Mouse (Mus musculus) T-cell, adult 2 months (primary cell): ENCODE results near the gene Zic2.
"Not testable (repeated sequence)": the region's sequence is repeated elsewhere in the genome, so short reads cannot be mapped to it uniquely, and the experiment has no call there.

Experiments
- DNase-seq: peaks from one replicate; pipeline ENCODE4 v3.0.0; 2022; ENCODE audit warnings: low spot score

Zic2 gene

DNA sequence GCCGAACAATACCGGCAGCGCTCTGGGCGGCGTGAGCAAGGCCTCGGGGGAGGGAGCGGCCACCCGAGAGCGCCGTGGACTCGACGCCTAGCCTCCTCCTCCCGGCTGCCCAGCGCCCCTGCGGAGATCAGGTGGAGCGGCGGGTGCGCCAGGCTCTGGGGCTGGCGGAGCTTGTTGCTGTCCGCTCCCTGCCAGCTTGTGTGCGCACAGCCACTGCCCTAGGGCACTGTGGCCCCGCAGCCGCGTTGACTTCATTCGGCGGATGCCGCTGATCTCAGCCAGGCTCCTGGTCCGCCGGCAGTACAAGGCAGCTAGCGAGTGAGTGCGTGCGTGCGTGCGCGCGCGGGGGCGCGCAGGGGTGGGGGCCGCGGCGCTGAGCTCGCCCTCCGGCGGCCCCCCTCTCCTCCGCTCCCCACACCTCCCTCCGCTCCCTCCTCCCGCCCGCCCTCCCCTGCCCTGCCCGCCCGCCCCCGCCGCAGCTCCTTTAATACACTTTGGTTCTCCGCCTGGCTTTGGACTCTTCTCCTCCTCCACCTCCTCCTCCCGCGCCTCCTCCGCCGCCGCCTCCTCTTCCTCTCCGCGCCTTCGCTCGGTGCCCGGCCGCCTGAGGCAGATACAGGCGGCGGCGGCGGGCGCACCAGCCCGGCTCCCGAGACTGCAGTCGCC lies at the start of gene Zic2:
Gene Zic2 (plus strand): TSS at position 545 of the 666 bp plus-strand sequence.
- DNase-seq: no peak

DNA sequence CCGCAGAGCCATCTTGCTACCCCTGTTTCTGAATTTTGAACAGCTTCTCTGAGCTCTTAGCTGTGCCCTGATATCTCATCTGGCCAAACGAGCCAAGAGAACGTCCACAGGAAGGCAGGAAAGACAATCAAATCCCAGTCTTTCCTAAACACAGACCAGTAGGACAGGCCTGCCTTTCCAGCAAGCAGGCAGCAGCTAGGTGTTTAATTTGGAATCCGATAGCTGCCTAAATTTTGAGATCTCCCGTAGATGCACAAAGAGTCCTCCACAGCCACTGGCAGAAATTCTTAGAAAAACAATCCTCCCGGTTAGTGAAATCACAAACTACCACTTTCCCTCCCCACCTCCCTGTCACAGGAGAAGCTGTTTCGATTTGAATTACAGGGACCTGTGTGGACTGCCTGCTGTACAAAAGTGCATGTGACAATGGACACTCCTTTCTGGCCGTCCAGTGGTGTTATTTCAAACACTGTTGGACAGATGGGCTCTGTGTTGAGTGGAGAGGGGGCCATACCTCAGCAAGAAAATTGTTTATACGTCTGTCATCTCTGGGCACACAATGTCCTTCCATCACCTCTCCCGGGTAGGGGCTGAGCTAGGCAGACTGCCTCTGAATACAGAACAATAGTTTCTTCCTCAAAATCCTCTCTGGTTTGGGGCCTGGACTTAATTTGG lies 48.6 kb upstream of the Zic2 start:
- DNase-seq: no peak

DNA sequence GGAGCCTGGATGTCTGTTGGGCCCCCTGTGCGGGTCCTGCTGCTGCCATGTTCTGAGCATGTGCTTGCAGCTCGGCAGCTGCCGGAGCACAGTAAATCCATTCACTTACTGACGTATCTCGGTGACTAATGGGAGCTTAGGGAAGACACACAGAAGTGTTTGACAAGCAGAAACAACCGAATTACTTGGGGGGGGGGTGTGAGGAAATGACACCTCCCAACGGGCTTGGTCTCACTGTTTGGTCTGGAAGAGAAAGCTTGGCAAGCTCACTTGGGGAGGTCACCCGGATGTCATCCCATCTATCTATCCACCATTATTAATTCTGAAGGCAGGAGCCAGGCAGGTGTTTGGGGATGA lies 48.1 kb upstream of the Zic2 start:
- DNase-seq: no peak

DNA sequence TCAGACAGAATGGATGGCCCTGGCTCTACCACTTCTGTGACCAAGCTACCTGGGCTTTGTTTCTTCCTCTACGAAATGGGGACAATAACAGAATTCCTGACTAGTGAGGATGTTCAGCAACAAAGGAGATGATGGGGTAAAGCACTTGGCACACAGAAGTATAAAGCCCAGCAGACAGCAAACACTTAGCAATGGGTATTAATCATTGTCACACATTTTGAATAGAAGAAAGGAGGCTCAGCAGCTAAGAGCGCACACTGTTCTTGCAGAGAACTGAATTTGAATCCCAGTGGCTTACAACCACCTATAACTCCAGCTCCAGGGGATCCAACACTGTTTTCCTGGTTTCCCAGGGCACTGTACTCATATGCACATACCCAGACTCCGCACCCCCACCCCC lies 47.6 kb upstream of the Zic2 start:
- no peak for DNase-seq

DNA sequence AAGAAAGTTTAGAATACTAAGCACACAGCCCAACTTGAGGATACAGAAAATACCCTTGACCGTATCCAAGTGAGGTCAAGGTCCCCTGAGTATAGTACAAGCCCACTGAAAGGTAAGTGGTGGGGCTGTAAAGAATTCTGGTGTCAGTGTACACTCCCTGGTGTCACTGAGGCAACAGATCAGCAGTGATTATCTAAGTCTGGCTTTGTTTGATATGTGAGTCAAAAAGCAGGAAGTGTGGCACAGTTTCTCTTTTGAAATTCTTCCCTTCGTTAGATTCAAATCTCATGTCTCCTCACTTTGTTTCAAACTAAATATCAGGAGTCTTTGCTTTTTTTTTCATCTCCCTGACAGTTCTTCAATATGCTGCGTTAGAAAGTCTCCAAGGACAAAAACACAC lies 42.7 kb upstream of the Zic2 start:
- DNase-seq: no peak

DNA sequence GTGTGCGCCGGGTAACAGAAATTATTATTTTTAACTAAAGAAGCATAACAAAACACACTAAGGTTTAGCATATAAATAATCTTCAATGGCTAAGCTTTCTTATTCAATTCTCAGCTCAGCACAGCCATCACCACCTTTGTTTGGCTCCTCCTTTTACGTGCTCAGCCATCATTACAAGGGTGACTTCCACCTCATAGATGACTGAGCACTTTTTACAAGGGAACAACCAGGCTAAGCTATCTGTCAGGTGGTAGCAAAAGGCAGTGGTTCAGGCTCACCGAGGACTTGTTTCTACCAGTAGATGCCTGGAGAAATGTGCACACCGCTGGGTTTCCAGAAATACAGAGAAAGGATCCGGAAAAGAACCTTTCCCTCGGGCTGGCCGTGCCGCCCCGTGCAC lies 41.2 kb upstream of the Zic2 start:
- DNase-seq: no peak

DNA sequence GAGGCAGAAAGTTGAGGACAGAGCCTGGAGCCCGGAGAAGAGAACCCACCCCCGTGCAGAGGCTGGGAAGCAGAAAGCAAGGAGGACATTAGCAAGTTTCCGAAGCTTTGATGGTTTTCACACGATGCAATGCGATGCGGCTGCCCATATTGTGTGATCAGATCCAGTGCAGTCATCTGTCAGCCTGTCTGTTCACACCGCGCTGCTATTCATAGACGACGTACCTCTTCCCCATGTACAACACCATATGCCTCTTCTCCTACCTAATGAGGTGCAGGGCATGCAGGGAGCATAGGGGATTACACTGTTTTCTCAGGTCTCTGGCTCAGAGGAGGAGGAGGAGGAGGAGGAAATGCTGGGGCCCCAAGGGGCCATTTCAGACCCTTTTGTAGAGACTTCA lies 38.4 kb upstream of the Zic2 start:
- no peak for DNase-seq

DNA sequence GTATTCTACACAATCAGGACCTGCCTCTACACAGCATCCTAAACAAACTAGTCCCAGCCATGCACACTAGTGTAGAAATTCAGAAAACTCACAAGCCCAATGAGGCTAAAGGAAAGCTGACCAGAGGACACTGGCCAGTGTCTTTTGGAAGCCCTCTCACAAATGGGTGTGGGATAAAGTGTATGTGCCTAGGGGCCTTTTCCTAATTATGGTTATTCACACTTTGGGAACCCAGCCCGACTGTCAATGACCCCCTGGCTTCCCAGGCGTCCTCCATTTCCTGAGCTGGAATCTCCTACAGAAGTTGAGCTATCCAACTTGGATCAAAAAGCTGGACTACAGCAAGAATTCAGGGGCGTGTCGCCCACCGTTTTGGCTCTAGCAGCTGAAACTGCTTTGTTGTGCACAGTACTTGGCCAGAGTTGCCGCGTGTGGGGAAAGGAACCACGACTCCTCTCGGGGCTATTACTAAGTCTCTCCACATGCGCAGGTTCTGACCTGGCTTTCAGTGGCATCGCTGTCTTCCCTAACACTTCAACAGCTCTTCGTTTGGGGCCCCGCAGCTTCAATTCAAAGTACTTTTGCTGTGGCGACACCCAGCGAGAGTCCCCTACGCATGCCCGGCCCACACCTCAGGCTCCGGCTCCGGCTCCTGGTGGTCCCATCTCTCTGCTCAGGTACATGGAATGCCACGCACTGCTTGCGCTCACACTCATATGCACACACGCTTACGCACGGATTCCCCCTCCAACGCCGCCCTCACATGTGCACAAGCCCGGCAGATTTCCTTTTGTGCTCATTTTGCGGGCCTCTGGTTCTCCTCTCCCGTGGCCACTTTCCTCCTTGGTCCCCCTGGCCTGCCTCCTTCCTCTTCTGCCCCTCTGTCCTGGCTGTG lies 25.4 kb upstream of the Zic2 start:
- DNase-seq: no peak

DNA sequence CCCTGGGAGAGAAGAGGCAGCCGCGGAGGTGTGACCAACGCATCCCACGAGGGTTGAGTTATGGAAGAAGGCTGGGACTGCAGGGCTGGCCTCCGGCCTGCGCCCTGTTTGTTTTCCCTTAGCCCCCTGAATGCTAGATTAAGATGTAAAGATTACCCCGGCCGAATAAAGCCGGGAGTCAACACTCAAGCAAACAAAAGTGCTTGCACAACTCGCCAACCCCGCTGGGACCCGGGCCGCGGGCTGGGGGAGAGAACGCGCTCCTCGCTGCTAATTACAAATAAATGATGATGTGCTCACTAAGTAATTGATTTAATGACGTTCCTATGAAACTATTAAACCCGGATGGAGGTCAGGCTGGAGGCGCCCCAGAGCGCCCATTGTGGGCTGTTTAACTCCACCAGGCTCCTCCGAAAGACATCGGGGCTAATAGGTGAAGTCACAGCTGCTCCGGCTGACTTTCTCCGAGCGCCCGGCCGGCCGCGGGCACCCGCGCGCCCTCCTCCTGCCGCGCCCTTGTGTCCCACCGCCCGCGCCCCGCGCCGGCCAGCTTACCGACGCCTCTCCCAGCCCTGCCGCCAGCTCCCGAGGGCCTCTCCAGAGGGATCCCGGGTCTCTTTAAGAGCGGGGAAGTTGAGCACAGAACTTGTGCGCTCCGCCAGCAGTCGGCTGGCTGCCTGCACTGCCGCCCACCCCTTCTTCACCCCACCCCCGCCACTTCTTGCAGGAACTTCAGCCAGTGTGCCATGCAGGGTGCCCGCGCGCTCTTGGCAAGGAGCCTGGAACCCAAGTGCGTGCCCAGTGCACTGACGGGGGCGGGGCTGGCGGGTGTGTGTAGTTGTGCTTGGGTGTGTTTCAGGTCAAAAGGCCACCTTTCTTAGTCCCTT lies 24.5 kb upstream of the Zic2 start, which contains the start of gene Gm5089:
Gene Gm5089 (minus strand): TSS at position 620 of the 887 bp plus-strand sequence.
- no peak for DNase-seq

DNA sequence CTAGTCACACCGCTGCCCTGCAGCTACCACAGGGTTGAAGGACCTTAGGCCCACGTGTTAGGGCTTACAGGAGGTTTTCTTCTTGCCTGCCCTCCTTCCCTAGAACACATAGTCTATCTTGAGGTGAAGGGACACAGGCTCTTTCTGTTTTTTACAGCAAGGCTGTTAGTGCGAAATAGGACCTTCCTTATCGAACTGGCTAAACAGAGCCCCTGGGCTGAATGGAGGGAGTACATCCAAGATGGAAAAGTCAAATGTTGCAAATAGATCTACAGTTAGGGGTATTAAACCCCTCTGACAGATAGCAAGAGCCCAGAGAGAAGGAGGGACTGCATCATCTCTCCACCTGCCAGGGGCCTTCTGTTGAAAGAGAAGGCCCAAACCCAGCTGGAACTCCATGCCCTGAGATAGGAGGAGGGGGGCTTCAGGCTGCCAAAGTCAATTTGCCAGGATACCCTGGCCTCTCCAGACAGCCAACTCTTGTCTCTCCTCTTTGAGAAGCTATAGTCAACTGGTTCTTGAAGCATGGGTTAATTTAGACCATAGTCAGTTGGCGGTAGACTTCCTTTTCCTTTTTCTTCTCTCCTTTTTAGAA lies 23.6 kb upstream of the Zic2 start:
- no peak for DNase-seq

DNA sequence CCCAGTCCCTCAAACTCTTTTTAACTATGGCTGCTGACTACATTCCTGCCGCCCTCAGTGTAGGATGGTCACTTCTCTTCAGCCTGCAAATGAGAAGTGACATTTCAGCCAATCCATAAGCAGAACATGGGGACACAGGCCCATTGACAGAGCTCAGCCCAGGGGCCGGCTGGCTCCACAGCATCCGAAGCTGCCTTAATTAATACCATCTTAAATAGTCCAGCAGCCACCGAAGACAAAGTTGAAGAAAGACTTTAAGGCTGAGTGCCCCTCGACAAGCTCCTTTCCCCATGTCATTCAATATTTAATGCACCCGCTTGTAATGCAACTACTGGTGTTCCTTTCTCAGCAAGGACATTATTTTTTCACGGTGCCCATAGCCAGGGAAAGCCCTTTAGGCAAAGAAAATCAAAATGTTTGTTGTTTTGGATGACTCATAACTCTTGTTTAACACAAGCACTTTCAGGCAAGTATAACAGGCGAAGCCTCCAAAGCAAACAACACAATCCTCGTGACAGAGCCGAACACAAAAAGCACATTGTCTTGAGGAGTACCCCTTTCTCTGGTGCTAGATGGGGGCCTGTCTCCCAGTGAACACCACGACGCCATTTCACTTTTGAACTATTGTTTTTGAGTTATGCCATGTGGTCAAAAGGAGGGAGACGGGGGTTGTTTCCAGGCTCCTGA lies 22.4 kb upstream of the Zic2 start:
- DNase-seq: no peak

DNA sequence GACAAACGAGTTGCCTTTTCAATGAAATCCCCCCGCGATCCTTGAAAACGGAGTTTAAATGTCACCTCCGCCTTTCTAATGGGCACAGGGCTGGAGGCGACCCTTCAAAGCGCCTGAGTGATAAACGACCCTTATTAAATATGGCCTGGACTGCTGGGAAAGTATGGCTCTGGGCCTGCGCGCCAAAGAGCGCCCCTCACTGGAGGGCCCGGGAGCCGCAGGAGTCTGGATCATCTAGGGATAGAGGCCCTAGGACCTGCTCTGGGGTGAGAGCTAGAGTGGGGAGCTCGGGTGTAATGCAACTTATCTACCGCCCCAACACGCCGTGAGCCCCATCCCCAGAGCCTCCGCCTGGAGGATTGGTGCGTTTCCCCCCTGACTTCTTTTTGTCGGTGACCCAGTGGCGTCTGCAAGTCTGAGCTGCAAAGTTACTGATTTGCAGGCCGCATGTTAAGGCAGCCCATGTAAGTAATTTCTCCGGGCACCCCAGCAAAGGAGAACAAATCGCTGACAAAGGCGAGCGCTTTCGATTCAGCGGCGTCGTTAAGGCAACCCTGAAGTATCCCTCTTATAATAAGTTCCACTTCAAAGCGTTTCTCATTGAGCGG lies 21.7 kb upstream of the Zic2 start:
- DNase-seq: no peak

DNA sequence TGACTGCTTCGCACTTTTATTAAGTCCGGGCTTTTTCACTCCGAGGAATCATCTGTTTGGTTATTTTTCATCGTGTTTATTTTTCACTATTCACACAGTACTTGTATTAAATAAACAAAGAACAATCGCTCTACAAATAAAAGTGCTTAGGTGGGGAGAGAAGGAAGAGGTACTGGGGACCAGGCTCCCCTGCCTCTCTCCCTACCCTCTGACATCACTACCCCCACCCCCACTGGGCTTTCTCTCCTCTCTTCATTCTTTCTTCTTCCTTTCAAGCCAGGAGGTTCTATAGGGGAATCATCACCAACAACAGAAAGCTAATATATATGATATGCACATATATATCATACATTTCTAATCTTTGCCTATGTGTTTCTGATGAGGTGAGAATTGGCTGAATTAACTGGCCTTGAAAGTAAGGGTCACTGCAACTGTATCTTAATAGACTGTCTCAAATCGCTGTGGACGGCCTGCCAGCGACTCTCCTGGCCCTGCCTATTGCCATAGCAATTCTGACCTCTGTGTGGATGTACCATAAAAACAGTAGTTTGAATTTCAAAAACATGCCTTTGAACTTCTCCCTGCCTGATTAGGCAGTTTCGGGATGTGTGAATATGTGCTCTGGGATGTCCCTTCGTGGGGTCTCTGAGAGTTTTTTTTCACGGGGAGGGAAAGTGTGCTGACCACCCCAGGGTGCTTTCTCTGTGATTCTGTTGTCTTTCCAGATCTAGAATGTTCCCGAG lies 21.1 kb upstream of the Zic2 start:
- no peak for DNase-seq

DNA sequence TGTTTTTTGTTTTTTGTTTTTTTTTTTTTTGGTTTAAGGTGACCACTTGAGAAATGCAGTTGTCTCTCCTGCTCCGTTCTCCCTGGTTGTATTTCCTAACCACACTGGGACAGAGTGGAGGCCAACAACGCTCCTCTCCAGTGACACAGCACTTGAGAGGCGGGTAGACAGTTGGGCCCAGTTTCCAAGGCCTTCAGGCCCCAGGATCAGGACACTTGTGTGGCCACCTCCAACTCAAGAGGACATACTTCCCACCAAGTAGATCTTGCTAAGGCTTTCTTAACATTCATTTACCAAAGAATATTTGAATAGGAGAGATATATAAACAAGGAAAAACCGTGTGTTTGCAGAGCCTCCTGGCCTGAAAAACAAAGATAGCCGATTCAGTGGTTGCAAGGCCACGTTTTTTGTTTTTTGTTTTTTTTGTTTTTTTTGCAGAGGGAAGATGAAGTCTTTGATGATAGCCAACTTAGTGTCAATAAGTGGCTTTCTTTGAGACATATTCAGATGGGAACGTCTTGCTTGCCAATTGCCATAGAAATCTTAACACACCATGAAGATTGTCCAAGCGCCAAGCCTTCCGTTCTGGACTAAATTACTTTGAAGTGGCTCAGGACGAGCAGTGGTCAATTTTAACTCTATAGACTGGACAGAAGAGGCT lies 20.2 kb upstream of the Zic2 start:
- no peak for DNase-seq

DNA sequence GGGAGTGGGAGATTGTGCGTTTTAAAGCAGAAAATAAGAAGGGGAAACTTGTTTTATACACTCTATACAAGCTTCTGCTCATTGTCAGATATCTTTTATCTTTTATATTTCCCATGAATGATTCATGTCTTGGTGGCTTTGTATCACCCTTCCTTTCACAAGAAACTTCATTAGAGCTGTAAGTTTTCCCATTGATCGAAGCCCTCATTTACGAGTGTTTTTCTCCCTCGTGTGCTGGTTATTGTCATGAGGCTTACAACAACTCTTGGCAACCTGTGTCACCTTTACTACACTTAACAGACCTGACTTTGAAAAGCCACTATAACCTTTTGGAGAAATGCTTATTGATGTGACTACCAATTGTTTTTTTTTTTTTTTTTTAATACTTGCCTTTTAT lies 19.7 kb upstream of the Zic2 start:
- DNase-seq: no peak

DNA sequence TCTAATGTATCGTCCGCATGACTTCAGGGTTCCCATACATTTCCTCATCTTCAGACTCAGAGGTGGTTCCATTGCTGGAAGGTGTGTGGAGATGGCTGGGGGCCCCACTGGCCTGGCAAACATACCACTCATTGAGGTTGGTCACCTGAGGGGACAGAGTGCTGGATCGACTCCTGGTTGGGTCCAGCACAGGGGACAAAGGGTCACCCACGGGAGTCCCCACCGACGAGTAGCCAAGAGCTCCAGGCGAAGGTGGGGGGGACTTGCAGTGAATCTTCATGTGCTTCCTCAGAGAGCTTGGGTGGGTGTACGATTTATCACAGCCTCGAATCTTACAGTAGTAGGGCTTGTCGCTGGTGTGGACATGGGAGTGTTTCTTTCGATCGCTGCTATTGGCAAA lies 15.9 kb upstream of the Zic2 start:
- not testable (repeated sequence) for DNase-seq

DNA sequence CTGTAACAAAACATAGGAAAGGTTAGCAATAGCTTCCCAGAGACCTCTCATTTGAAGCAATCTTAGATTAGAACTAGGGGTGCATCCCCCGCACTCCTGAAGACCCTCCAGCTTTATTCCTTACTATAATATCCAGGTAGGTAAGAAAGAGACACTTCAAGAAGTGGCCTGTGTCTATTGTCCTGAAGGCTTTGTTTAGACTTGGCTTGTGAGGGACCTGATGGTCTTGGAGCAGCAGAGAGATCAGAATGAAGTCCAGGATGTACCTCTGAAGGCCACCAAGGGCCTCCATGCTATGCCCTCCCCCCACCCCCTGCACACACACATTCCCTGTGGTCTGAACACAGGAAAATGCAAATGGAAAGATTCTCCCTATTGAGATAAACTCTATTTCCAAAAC lies 15.5 kb upstream of the Zic2 start:
- no peak for DNase-seq

DNA sequence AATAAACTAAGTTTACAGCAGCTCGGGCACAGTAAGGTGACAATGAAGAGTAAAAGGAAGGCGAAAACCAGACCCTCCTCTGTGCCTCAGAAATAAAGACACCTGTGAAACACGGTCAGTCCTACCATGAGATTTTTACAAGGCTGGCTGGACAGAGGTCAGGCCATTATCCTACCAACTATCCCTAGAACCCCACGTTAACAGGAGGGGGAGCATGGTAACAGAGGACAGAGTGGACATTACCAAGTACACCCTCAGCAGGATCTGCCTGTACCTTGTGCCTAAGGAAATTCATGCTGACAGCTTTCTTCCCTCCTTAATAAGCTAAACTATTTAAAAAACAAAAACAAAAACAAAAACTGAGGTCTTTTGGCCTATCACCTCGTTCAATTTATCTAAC lies 15.0 kb upstream of the Zic2 start:
- no peak for DNase-seq

DNA sequence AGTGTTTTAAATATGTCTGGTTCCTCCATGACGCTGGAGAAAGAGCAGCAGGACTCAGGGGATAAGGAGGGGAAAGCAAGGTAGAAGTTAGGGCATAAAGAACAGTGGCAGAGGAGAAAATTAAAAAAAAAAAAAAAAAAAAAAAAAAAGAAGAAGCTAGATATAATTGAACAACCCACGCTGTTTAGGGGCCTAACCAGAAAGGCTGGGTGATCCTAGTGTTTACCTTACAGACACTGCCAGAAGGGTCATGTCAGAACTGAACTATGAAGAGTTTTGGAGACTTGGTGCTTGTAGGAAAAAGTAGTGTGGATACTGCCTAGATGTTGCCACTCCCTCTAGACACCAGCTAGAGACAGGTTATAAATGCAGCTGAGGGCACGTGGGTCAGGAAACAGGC lies 13.7 kb upstream of the Zic2 start:
- DNase-seq: no peak
